Comparison of ENCODE assay signal across 8 mouse cellular contexts in genomic region chr13:32800859-32801258, GRCm38 (mm10). TPM values are rescaled to one million over a fixed set of nuclear protein-coding genes. Genes with fewer than 3 reads are reported as not detected.
DNase-seq lines count a peak whose midpoint lies in the region; ATAC-seq and TF ChIP-seq lines count a peak whose summit lies in the region.

No protein-coding gene starts in this region.

- ATAC-seq in intestine, embryonic 15.5 days, result no peak
- ATAC-seq in midbrain, embryonic 11.5 days (ENCODE audit: low FRiP score), result no peak

- H3K27ac ChIP-seq in kidney, adult 2 months (ENCODE audit: insufficient read depth, low read depth, low read length), result no peak overlapping the region
- H3K27ac ChIP-seq in intestine, embryonic 15.5 days, result peak overlapping the region; percentile 69; the same call in 1 of the 2 replicates
- no peak overlapping the region for H3K27ac ChIP-seq in midbrain, embryonic 11.5 days (ENCODE audit: low read depth, low read length)

- no peaks in the 10 kb centered on the region for H3K9me3 ChIP-seq in intestine, embryonic 15.5 days
- no peaks in the 10 kb centered on the region for H3K9me3 ChIP-seq in midbrain, embryonic 11.5 days (ENCODE audit: control insufficient read depth, low read length)

- no peak for TF ChIP-seq POLR2A in kidney, adult 2 months (IDR thresholded peaks at IDR 0.05; ENCODE audit: low read depth, low read length)

- no peaks in the 10 kb centered on the region for H3K4me1 ChIP-seq in kidney, adult 2 months (ENCODE audit: control insufficient read depth, insufficient read depth, low read length)
- peaks cover 9% of the 10 kb centered on the region; the same call in 1 of the 2 replicates for H3K4me1 ChIP-seq in intestine, embryonic 15.5 days (replicated peaks)
- H3K4me1 ChIP-seq in midbrain, embryonic 11.5 days (ENCODE audit: control insufficient read depth, insufficient read depth, low read length), result peaks cover 16% of the 10 kb centered on the region

- H3K4me2 ChIP-seq in intestine, embryonic 15.5 days (replicated peaks), result peak overlapping the region; percentile 57; the same call in 1 of the 2 replicates
- H3K4me2 ChIP-seq in midbrain, embryonic 11.5 days, result peak overlapping the region; percentile 53

- H3K4me3 ChIP-seq in kidney, adult 2 months (ENCODE audit: insufficient read depth, low read depth, low read length), result no peak overlapping the region
- peak overlapping the region; percentile 89; the same call in 1 of the 2 replicates for H3K4me3 ChIP-seq in intestine, embryonic 15.5 days (replicated peaks)
- H3K4me3 ChIP-seq in midbrain, embryonic 11.5 days (ENCODE audit: low read depth, low read length), result no peak overlapping the region

- H3K27me3 ChIP-seq in kidney, adult 2 months (replicated peaks; ENCODE audit: control insufficient read depth, insufficient read depth, low read length), result no peaks in the 10 kb centered on the region
- H3K27me3 ChIP-seq in intestine, embryonic 15.5 days (replicated peaks), result no peaks in the 10 kb centered on the region
- H3K27me3 ChIP-seq in midbrain, embryonic 11.5 days (ENCODE audit: control insufficient read depth, insufficient read depth, low read length), result no peaks in the 10 kb centered on the region

- no peak for TF ChIP-seq CTCF in kidney, adult 2 months (conservative IDR thresholded peaks at IDR 0.05; ENCODE audit: insufficient read depth, insufficient read length, low read depth, low read length)

- H3K9ac ChIP-seq in intestine, embryonic 15.5 days, result no peak overlapping the region
- no peak overlapping the region for H3K9ac ChIP-seq in midbrain, embryonic 11.5 days (ENCODE audit: low read length)

- H3K36me3 ChIP-seq in kidney, adult 2 months (ENCODE audit: control insufficient read depth, insufficient read depth, low read length), result no peaks in the 10 kb centered on the region
- no peaks in the 10 kb centered on the region for H3K36me3 ChIP-seq in intestine, embryonic 15.5 days
- H3K36me3 ChIP-seq in midbrain, embryonic 11.5 days (ENCODE audit: control insufficient read depth, insufficient read depth, low read length), result no peaks in the 10 kb centered on the region

- peak; percentile 15 for DNase-seq in kidney, adult 2 months
- no peak for DNase-seq in kidney, adult 18-20 months
- DNase-seq in c-Kit-positive CD71-negative TER-119-negative erythroid progenitor cells, embryonic 14.5 days (ENCODE audit: low read depth), result peak; percentile 40
- no peak for DNase-seq in midbrain, embryonic 11.5 days (ENCODE audit: low spot score, missing footprints)
- DNase-seq in thymus, postnatal 25 days, result peak; percentile 44
- DNase-seq in gastrocnemius, postnatal 4 days (ENCODE audit: low spot score in 2 of 2), result no peak
- no peak for DNase-seq in urinary bladder, postnatal 4 days (ENCODE audit: low spot score in 2 of 2)

RNA-seq across cellular contexts. Expression of gene Wrnip1, which starts 1.0 kb away (rescaled TPM):
- 25.5 and 27.6 TPM in 2 replicates for polyA plus RNA-seq in kidney, adult 2 months (2012; rRNA removed)
- polyA plus RNA-seq in intestine, embryonic 15.5 days (2015; fragmentation: Nextera tagmentation; extraction: Ambion mirVana), result 24.8 and 26.2 TPM in 2 replicates
- polyA plus RNA-seq in midbrain, embryonic 11.5 days (2014; fragmentation: Nextera tagmentation; extraction: Ambion mirVana), result 14.3 and 17.2 TPM in 2 replicates
- total RNA-seq in gastrocnemius, postnatal 4 days (2021), result 10 to 100 TPM; 24.8 to 26.7 TPM

RNA-seq across cellular contexts. Expression of gene D930007J09Rik, which starts 1.8 kb away (rescaled TPM):
- not detected in 2 replicates for polyA plus RNA-seq in kidney, adult 2 months (2012; rRNA removed)
- not detected in 2 replicates for polyA plus RNA-seq in intestine, embryonic 15.5 days (2015; fragmentation: Nextera tagmentation; extraction: Ambion mirVana)
- not detected in 2 replicates for polyA plus RNA-seq in midbrain, embryonic 11.5 days (2014; fragmentation: Nextera tagmentation; extraction: Ambion mirVana)
- under 1 TPM in 1 of 2 experiments, not detected in 1; 0.83 TPM for total RNA-seq in gastrocnemius, postnatal 4 days (2021)

RNA-seq across cellular contexts. Expression of gene Mylk4, which starts 17.1 kb away (rescaled TPM):
- polyA plus RNA-seq in kidney, adult 2 months (2012; rRNA removed), result 0.12 and 0.66 TPM in 2 replicates
- 0.08 TPM in 1 of 2 replicates, not detected in the other for polyA plus RNA-seq in intestine, embryonic 15.5 days (2015; fragmentation: Nextera tagmentation; extraction: Ambion mirVana)
- 0.07 TPM in 1 of 2 replicates, not detected in the other for polyA plus RNA-seq in midbrain, embryonic 11.5 days (2014; fragmentation: Nextera tagmentation; extraction: Ambion mirVana)
- 100 to 1,000 TPM; 214 to 236 TPM for total RNA-seq in gastrocnemius, postnatal 4 days (2021)

RNA-seq across cellular contexts. Expression of gene Serpinb1a, which starts 50.1 kb away (rescaled TPM):
- polyA plus RNA-seq in kidney, adult 2 months (2012; rRNA removed), result 6.9 and 7.7 TPM in 2 replicates
- 160 and 164 TPM in 2 replicates for polyA plus RNA-seq in intestine, embryonic 15.5 days (2015; fragmentation: Nextera tagmentation; extraction: Ambion mirVana)
- polyA plus RNA-seq in midbrain, embryonic 11.5 days (2014; fragmentation: Nextera tagmentation; extraction: Ambion mirVana), result 2.0 and 2.9 TPM in 2 replicates
- 10 to 100 TPM; 30.5 to 49.2 TPM for total RNA-seq in gastrocnemius, postnatal 4 days (2021)

Comparison
In these comparisons a context has a peak if more than half of its experiments do, and no peak if none do; other contexts are left out.
1. DNase-seq: peak in kidney, adult 2 months (single experiment), c-Kit-positive CD71-negative TER-119-negative erythroid progenitor cells, embryonic 14.5 days (single experiment) and thymus, postnatal 25 days (single experiment); none in kidney, adult 18-20 months (single experiment), midbrain, embryonic 11.5 days (single experiment), gastrocnemius, postnatal 4 days (0 of 2) and urinary bladder, postnatal 4 days (0 of 2).